Mouse (Mus musculus) ES-Bruce4 (cell line): ENCODE measurements around the gene Scn1b.

Experiments
- EP300 ChIP-seq: IDR thresholded peaks from 2 replicates; pipeline ENCODE4 v1.6.1; 2011; ENCODE audit warnings: low read depth, low read length; ENCODE audit not compliant: insufficient read depth
- POLR2A ChIP-seq: IDR thresholded peaks from one replicate; pipeline ENCODE4 v1.8.1; 2011; ENCODE audit warnings: low read length; ENCODE audit not compliant: insufficient read depth

GRCm38 (mm10) chr7:31076492-31076891 lies 50.3 kb downstream of the Scn1b start, which contains the start of gene Fxyd3:
- TF ChIP-seq EP300 (no peak), POLR2A (no peak)
